Mouse (Mus musculus): Measurements from ENCODE around the gene Trpc4ap.

- TF ChIP-seq POLR2A (IDR thresholded peaks at IDR 0.05; ENCODE audit: borderline replicate concordance, extremely low read depth, low read depth, low read length) (no peak), CTCF (IDR thresholded peaks at IDR 0.05; ENCODE audit: insufficient read depth, low read length) (peak; percentile 61)
Observed at GRCm38 (mm10) chr2:155663097-155663496, 29.1 kb downstream of the Trpc4ap start.
